Mouse (Mus musculus): Measurements from ENCODE around the gene Chic2.

The Chic2 gene

GRCm38 (mm10) chr5:75044310-75044904, at the start of gene Chic2:
Chic2 (minus strand) TSS chr5:75044774.
- DNase-seq (ENCODE audit: low read depth) = peak; percentile 48

DNA sequence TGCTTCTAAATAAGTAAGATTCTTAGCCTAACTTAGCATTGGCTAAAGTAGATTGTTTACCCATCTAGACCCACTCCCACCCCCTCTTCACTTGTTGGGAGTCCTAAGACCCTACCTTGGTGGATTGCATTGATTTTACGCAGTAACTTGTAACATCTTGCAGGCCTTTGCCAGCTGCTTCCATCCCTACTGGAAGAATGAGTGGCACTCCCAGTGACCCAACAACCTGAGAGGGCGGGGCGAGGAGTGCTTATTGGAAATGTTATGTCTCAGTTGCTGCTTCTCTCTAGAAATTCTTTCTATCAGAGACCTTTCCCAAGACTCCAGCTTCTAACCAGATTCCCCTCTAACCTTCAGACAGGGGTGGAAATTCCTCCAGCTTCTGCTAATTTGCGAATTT, 41.3 kb upstream of the Chic2 start:
- no peak for DNase-seq (ENCODE audit: low read depth)

DNA sequence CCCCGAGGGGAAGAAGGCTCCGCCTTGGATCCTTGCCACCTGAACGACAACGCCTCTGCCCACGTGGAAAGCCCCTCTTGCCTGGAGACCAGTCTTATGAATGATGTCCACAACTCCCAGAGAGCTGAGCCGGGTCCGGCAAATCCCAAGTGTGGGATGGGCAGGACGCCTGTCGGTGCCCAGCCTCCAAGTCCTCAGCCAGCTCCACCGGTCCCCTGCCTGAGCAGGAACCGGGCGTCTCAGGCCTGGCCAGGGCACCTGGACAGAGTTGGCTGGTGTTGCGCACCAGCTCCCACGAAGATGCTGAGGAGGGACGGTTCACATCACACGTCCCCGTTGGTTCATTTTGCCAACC, 40.9 kb upstream of the Chic2 start:
- DNase-seq (ENCODE audit: low read depth) = no peak

DNA sequence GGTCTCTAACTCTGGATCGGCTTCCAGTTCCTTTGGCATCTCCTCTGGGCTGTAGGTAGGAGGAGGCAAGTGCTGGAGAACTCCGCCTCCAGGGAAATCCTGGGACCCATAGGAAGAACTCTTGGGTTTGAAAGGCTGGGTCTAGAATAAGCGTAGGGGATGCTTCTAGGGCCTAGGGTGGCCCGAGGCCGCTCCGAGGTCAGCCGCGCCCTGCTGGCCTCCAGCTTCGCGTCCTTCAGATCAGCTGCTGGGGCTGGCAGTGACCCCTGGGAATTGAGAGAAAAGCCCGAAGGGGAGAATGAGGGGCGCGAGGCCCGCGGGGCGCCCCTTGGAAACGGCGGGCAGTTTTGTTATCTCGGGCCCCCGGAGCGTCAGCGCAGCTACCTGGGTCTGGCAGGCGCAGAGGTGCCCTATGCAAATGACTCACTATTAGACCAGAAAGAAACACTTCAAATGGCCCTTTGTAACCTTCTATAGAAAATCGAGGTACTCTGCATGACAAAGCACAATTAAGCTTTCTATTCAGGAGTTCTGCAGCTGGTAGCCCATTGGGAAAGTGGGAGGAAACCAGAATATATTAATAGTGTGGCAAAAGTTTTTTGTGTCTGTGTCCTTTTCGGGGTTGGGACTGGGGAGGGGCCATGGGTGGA, 40.4 kb upstream of the Chic2 start:
- no peak for DNase-seq (ENCODE audit: low read depth)

DNA sequence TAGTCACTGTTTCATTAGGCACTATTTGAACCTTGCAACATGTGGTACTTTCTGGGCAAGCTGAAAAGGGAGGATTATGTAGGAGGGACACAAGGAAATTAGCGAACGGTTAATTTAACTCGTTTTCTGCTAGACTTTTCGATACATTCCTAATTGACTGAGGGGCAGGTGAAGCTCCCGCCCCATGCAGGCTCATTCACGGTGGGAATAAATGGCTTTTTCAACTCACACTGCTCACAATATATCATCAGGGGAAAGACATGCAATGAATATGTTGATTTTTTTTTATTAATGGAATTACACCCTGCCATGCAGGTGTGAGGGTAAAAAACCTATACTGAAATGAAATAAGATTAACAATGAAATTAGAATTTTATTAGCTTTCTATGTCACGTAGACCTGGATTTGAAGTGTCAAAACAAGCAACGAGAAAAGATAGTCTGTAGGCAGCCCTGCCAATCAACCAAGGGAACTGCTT, 39.9 kb upstream of the Chic2 start:
- DNase-seq (ENCODE audit: low read depth) = no peak

DNA sequence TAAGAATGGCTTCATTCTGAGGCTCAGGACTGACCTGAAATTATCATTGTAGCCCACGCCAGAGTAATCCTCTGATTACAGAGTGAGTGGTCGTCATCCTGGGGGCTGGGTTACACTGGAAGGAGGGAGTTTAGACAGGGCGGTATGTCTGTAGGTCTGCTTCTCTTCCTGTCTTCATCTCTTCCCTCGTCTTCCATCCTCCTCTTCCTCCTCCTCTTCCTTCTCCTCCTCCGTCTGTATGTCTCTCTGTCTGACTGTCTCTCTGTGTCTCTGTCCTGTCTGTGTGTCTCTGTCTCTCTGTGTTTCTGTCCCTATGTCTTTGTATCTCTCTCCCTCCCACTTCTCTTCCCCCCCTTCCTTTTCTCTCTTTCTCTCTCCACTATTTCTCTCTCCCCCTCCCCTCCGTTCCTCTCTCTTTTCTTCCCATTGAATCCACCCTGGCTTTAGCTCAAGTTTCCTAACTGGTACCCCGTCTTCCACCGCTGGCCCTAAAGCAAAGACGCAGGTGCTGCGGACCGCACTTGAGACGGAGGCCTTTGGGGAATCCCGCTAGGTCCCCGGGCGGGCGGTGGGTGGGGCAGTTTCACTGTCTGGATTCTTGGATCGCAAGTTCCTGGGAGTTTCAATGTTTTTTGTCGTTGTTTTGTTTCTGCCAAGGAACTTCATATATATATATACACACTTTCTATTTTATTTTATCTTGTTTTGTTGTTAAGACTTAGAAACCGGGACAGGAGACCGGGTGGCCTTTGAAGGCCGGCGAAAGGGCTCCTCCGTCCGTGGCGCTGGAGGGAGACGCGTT, 39.2 kb upstream of the Chic2 start:
- DNase-seq (ENCODE audit: low read depth) = no peak

- no peak for DNase-seq (ENCODE audit: low read depth)
Observed at GRCm38 (mm10) chr5:75083061-75083460, 38.5 kb upstream of the Chic2 start.

GRCm38 (mm10) chr5:75082439-75082838, 37.9 kb upstream of the Chic2 start:
- DNase-seq (ENCODE audit: low read depth) = no peak

DNA sequence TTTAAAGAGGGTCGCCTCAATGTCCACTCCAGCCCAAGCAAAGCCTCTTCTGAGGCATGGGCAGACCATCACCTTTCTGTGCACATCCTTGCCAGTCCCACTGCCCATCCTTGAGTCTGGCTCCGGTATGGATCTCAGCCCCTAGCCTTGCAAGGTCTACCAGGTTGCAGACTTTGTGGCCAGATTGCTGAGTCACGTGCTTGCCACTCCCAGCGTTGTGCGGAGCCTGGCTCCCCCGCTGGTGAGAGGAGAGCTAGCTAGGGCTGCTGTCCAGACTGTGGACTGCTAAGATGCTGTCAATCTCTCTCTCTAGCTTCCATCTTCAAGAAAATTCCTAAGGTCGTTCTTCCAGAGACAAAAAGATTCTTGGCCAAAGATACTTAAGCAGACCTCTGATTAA, 35.0 kb upstream of the Chic2 start:
- DNase-seq (ENCODE audit: low read depth) = no peak

DNA sequence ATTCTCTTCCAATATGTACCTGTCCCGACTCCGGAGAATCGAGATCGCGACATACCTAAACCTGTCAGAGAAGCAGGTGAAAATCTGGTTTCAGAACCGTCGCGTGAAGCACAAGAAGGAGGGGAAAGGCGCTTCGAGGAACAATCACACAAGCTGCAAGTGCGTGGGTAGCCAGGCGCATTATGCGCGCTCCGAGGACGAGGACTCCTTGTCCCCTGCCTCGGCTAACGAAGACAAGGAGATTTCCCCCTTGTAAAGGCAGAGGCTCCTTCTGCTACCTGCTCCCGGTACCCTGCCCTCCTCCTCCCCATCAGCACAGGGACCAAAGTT, 32.4 kb upstream of the Chic2 start:
- DNase-seq (ENCODE audit: low read depth) = no peak

DNA sequence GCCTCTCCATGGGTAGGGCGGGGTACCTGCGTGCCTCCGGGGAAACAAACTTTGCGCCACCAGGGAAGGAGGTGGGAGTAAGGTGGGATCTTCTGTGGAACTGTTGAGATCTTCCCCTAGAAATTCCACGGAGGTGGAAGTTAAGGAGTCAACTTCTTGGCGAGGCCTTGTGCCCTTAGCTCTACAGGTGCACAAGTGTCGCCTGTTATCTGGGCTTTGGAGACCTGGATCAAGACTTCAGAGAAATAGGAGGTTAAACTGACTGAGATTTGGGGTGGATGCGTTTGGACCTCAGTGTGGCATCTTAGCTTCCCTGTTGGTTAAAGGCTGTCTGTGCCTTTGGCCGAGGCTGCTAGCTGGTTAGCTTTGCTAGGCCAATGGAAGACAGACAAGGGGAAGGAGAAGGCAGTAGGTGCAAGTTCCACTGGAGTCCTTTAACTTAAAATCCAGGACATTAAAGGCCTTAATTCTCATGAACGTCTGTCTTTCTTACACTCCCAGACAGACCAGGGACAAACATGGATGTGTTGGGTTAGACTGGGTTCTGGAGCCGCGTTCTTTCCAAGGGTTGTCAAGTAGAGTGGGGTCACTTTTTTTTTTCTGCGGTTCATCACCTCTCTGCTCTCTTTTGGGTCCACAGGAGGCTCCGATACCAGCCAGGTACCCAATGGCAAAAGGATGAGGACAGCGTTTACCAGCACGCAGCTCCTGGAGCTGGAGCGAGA, 31.9 kb upstream of the Chic2 start:
- no peak for DNase-seq (ENCODE audit: low read depth)

DNA sequence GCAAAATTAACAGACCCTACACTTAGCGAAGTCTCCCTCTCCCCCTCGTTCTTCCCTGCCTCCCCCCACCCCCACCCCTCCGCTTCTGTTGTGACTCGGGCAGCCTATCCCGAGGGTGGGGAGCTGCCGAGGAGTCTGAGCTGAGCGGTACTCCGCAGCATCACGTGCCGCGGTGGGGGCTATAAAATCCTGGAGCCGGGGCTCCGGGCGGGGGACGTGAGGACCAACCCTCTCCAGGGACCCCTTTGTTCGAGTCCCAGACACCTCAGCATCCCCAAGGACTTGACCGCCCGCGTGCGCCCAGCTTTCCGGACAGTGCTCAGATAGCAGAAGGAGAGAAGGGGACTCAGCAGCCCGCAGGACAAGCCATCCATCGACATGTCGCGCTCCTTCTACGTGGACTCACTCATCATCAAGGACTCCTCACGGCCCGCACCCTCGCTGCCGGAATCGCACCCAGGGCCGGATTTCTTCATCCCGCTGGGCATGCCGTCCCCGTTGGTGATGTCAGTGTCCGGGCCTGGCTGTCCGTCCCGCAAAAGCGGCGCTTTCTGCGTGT, 30.9 kb upstream of the Chic2 start, which contains the start of gene Gsx2:
Gene Gsx2 (plus strand): TSS at position 219 of the 559 bp plus-strand sequence.
- DNase-seq (ENCODE audit: low read depth) = no peak

GRCm38 (mm10) chr5:75074537-75075382, 30.2 kb upstream of the Chic2 start:
- DNase-seq (ENCODE audit: low read depth) = no peak

DNA sequence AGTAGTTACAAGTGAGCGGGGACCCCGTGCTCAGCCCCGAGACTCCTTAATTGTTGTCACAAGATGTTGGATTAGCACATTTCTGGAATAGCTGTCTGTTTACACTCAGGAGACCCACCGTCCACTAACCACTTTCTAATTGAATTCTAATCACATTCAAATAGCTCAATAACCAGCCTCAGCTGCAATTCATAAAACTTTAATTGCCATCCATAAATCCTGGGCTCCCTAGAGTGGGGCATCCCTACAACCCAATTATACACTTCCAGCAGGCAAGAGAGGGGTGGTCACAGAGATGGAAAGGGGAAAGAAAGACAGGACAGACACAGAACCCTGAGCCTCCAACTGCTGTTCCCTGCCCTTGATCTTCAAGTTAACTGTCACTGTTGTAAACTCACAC, 29.6 kb upstream of the Chic2 start:
- DNase-seq (ENCODE audit: low read depth) = no peak

DNA sequence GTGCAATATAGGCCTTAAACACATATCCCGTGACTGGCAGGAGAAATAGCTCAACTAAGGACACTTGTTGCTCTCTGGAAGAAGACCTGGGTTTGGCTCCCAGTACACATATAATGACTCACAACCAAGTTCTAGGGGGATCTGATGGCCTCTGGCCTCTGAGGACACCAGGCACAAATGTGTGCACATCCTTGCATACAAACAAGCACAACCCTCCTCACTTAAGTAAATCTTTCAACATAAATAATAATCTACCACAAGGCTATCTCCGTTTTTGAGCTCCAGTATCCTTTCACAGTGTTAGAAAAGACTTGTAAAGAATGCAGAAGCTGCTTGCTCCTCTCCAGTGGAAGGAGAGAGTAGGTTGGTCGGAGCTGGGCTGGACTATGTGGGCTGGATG, 29.1 kb upstream of the Chic2 start:
- no peak for DNase-seq (ENCODE audit: low read depth)

- DNase-seq (ENCODE audit: low read depth) = no peak
Observed at GRCm38 (mm10) chr5:75073167-75073566, 28.6 kb upstream of the Chic2 start.

DNA sequence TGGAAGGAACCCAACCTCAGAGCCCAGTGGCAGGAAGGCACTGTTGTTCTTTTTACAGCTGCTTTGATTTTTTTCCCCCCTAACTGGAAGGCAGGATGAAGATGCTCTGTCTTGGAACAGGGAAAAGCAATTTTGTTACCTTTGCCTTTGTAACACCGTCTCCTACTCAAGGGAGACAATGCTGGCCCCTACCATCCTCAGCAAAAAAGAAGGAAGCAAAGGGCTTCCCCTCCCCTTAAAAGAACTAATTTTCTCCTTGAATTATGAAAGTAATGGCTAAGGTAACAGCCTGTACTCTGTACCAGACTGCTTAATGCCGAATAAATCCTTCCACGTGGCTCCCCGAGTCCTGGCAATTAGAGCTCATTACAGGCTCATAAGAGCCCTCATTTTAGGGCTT, 28.0 kb upstream of the Chic2 start:
- no peak for DNase-seq (ENCODE audit: low read depth)

DNA sequence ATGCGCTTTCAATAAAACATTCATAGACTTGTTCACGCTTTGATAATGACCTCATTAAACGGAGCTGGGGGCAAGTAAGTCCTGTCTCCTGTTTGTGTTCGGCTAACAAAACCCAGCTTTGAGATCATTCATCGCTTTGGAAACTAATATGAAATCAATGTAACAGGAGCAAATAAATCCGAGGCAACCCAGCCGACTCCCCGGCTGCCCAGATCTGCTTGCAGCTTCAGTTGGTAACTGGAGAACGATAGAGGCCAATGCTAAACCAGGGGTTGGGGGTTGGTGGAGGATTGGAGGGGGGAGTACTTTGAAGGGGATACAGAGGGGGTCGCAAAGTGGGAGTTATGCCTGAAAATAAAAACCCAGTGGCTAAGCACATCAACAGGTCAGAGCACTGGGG, 27.4 kb upstream of the Chic2 start:
- DNase-seq (ENCODE audit: low read depth) = no peak

DNA sequence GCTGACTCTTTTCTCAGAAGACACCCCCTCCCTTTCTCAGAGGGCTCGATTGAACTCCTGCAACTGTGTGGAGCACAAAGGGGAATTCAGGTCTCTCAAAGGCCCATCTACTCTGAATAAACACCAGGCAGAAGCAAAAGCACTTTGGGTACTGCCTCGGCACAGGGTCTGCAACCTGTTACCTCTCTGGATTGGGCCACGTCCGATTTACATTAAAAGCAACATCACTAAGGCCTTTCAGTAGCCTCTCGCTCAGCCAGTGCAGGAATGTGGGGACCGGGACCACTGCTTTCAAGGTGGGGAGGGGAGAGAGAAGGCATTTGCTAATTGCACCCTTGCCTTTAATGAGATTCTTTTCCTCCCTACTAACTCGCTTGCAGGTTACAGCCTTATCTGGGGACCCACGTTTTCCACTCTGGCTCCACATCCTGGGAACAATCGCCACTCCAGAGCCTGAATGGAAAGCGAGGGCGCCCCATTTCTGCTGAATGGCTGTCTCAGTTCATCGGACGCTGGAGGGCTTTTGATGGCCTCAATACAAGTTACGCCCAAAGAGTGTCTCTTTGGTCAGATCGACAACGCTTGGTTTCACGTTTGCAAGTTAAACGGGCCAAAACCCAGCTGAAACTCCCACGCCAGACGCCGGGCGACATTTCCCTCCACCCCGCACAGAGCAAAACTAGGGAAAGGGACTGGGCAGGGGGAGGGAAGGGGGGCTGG, 26.2 kb upstream of the Chic2 start:
- no peak for DNase-seq (ENCODE audit: low read depth)

GRCm38 (mm10) chr5:75070132-75070531, 25.6 kb upstream of the Chic2 start:
- DNase-seq (ENCODE audit: low read depth) = no peak
